Mouse (Mus musculus): ENCODE measurements around the gene Idi1.

DNA sequence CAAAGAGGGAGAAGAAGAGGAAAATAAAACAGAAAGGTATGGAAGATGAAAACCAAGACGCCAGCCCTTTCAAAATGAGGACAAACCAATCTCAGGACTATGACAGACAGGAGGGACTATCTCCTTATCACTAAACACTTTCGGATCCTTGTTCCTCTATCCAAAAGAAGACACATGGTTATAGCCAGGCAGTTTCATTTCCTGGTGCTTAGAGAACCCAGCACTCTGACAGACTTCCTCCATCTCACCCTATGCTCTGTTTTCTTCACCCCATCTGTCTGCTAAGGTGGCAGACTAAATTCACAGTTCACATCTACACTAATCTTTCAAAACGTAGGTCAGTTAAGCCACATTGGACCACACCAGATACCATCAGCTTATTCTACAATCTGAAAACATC lies 43.0 kb upstream of the Idi1 start:
- TF ChIP-seq CTCF (IDR thresholded peaks at IDR 0.05; ENCODE audit: low read depth, low read length) = no peak
- TF ChIP-seq POLR2A (IDR thresholded peaks at IDR 0.05; ENCODE audit: insufficient read depth, low read length) = no peak
- no peak for TF ChIP-seq EP300 (IDR thresholded peaks at IDR 0.05; ENCODE audit: insufficient read depth, low read depth, low read length)
